Mouse (Mus musculus) bone marrow macrophage, adult 2 months (primary cell): Measurements from ENCODE around the gene Rap1gap. TPM values are rescaled to one million over a fixed set of nuclear protein-coding genes. Genes with fewer than 3 reads are reported as not detected.

Source experiments
- H3K27ac ChIP-seq: 2 replicates; pipeline ENCODE4 v1.5.1; 2012; ENCODE audit warnings: low read depth, low read length; ENCODE audit not compliant: insufficient read depth
- H3K4me1 ChIP-seq: 2 replicates; pipeline ENCODE4 v1.6.1; 2012; ENCODE audit warnings: low read length; ENCODE audit not compliant: control insufficient read depth, insufficient read depth
- H3K4me3 ChIP-seq: 2 replicates; pipeline ENCODE4 v1.5.1; 2012; ENCODE audit warnings: mild to moderate bottlenecking, low read length, moderate library complexity; ENCODE audit not compliant: insufficient read depth
- CTCF ChIP-seq: IDR thresholded peaks from 2 replicates; pipeline ENCODE4 v1.5.1; 2012; ENCODE audit warnings: low read depth, mild to moderate bottlenecking, low read length, moderate library complexity
- POLR2A ChIP-seq: IDR thresholded peaks from 2 replicates; pipeline ENCODE4 v1.6.1; 2012; ENCODE audit warnings: mild to moderate bottlenecking, low read depth, low read length, borderline replicate concordance
- polyA plus RNA-seq: library from polyadenylated mRNA; stranded (reverse); fragments of >200 nt; gene quantifications from 2 replicates; pipeline ENCODE4 v1.2.4, GENCODE M21; 2012; ENCODE audit not compliant: missing spikeins, insufficient read depth, insufficient read length

The Rap1gap gene
- polyA plus RNA-seq, 1 experiment = 2.9 TPM

- Histone ChIP-seq H3K4me1 (no peaks in the 10 kb centered on the region), H3K4me3 (no peak overlapping the region), H3K27ac (no peak overlapping the region)
- no peak for TF ChIP-seq CTCF
- TF ChIP-seq POLR2A = no peak
These were observed 85.6 kb downstream of the Rap1gap start for GRCm38 (mm10) chr4:137750121-137750520.

GRCm38 (mm10) chr4:137751310-137751709 is 86.8 kb downstream of the Rap1gap start:
- Histone ChIP-seq H3K4me1 (no peaks in the 10 kb centered on the region), H3K27ac (no peak overlapping the region), H3K4me3 (no peak overlapping the region)
- no peak for TF ChIP-seq POLR2A
- TF ChIP-seq CTCF = no peak

- Histone ChIP-seq H3K27ac (no peak overlapping the region), H3K4me1 (no peaks in the 10 kb centered on the region), H3K4me3 (no peak overlapping the region)
- TF ChIP-seq CTCF (no peak), POLR2A (no peak)
These were observed 87.2 kb downstream of the Rap1gap start for GRCm38 (mm10) chr4:137751717-137752116.

GRCm38 (mm10) chr4:137752471-137752870 is 87.9 kb downstream of the Rap1gap start:
- no peak overlapping the region for H3K27ac ChIP-seq
- TF ChIP-seq CTCF (no peak), POLR2A (no peak)
- no peaks in the 10 kb centered on the region for H3K4me1 ChIP-seq
- H3K4me3 ChIP-seq = no peak overlapping the region

GRCm38 (mm10) chr4:137753199-137753598 is 88.7 kb downstream of the Rap1gap start:
- no peaks in the 10 kb centered on the region for H3K4me1 ChIP-seq
- no peak overlapping the region for H3K4me3 ChIP-seq
- TF ChIP-seq POLR2A = no peak
- no peak for TF ChIP-seq CTCF
- H3K27ac ChIP-seq = no peak overlapping the region

- no peak overlapping the region for H3K27ac ChIP-seq
- TF ChIP-seq CTCF = no peak
- TF ChIP-seq POLR2A = no peak
- no peak overlapping the region for H3K4me3 ChIP-seq
- no peaks in the 10 kb centered on the region for H3K4me1 ChIP-seq
These were observed 89.9 kb downstream of the Rap1gap start for GRCm38 (mm10) chr4:137754446-137754845.

GRCm38 (mm10) chr4:137762886-137763285 is 98.4 kb downstream of the Rap1gap start:
- no peak overlapping the region for H3K4me3 ChIP-seq
- no peaks in the 10 kb centered on the region for H3K4me1 ChIP-seq
- no peak overlapping the region for H3K27ac ChIP-seq
- no peak for TF ChIP-seq CTCF
- no peak for TF ChIP-seq POLR2A

GRCm38 (mm10) chr4:137763920-137764495 is 99.5 kb downstream of the Rap1gap start:
- no peaks in the 10 kb centered on the region for H3K4me1 ChIP-seq
- no peak overlapping the region for H3K27ac ChIP-seq
- TF ChIP-seq CTCF (no peak), POLR2A (no peak)
- no peak overlapping the region for H3K4me3 ChIP-seq

- Histone ChIP-seq H3K27ac (no peak overlapping the region), H3K4me3 (no peak overlapping the region), H3K4me1 (no peaks in the 10 kb centered on the region)
- TF ChIP-seq CTCF (no peak), POLR2A (no peak)
These were observed 100.1 kb downstream of the Rap1gap start for GRCm38 (mm10) chr4:137764621-137765020.

GRCm38 (mm10) chr4:137765554-137765971 is 101.0 kb downstream of the Rap1gap start:
- H3K27ac ChIP-seq = no peak overlapping the region
- no peaks in the 10 kb centered on the region for H3K4me1 ChIP-seq
- TF ChIP-seq CTCF (no peak), POLR2A (no peak)
- H3K4me3 ChIP-seq = no peak overlapping the region
